Comparison of ENCODE assay signal across 9 mouse cellular contexts in the genomic region with DNA sequence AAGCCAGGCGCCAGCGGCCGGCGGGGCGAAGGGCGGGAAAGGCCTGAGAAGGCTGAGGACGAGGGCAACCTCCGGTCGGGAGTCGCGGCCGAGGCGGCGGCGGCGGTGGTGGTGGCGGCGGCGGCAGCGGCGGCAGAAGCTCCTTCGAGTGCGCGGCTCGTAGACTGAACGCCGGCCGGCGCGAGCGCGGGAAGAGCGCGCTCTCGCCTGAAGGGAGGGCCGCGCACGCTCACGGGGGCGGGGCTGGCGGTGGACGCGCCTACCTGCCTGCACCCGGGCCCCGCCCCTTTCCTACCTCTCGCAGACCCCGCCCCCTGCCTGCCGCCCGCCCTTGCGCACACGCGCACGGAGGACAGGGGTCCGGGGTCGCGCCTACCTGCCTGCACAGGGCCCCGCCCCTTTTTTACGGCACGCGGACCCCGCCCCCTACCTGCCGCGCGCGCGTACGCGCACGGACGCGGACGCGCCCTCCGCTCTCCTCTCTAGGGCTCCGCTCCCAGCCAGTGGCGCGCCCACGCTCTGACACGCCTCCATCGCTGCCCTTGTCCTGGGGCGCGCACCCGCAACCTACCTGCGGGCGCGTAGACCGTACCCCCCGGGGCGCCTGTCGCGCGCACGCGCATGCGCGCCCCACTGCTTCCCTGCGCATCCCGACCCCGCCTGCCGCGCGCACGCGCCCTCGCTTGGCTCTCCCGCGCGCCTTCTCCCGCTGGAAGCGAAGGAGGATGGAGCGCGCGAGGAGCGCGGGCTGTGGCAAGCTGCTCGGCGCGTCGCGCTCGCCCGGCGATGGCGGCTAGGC. TPM values are rescaled to one million over a fixed set of nuclear protein-coding genes. Genes with fewer than 3 reads are reported as not detected.
DNase-seq lines count a peak whose midpoint lies in the region; ATAC-seq lines count a peak whose summit lies in the region.
"Had no signal": no experiment of that assay in that cellular context is flagged by ENCODE, and none has a peak within 500 bp of the region (broad histone marks: within the 10 kb centered on the region; RNA-seq: fewer than 3 reads in every experiment).

No protein-coding gene starts in this region.

- under 1% methylated on average over 94 of the region's 124 CpGs for WGBS in embryonic facial prominence, embryonic 12.5 days
- 1% methylated on average over 89 of the region's 124 CpGs for WGBS in heart, embryonic 16.5 days
- WGBS in liver, embryonic 13.5 days (ENCODE audit: insufficient replicate concordance): under 1% methylated on average over 80 of the region's 124 CpGs
- WGBS in neural tube, embryonic 14.5 days: under 1% methylated on average over 104 of the region's 124 CpGs

- no peak for ATAC-seq in megakaryocyte, adult 5-6 weeks (ENCODE audit: poor library complexity, severe bottlenecking)
- ATAC-seq in embryonic facial prominence, embryonic 12.5 days (ENCODE audit: insufficient number of reproducible peaks, insufficient read depth, low FRiP score, low TSS enrichment): peak; percentile 88
- ATAC-seq in heart, embryonic 16.5 days (replicated peaks; ENCODE audit: extremely low read depth, insufficient read depth, low FRiP score): peak; percentile 72
- peak; percentile 66 for ATAC-seq in liver, embryonic 13.5 days (ENCODE audit: low read depth)
- peak; percentile 93 for ATAC-seq in neural tube, embryonic 14.5 days (ENCODE audit: low read depth)

- peak overlapping the region; percentile 97 for H3K4me2 ChIP-seq in embryonic facial prominence, embryonic 12.5 days (replicated peaks)
- peak overlapping the region; percentile 94 for H3K4me2 ChIP-seq in heart, embryonic 16.5 days (ENCODE audit: low read depth, low read length)
- peak overlapping the region; percentile 76 for H3K4me2 ChIP-seq in liver, embryonic 13.5 days
- H3K4me2 ChIP-seq in neural tube, embryonic 14.5 days (ENCODE audit: low read depth, low read length): peak overlapping the region; percentile 86

- peaks cover 25% of the 10 kb centered on the region for H3K27me3 ChIP-seq in megakaryocyte, embryonic 14.5 days (replicated peaks)
- peaks cover 28% of the 10 kb centered on the region for H3K27me3 ChIP-seq in embryonic facial prominence, embryonic 12.5 days
- H3K27me3 ChIP-seq in heart, embryonic 16.5 days (ENCODE audit: control insufficient read depth, insufficient read depth, low read length): peaks cover 27% of the 10 kb centered on the region
- peaks cover 30% of the 10 kb centered on the region for H3K27me3 ChIP-seq in liver, embryonic 13.5 days
- no peaks in the 10 kb centered on the region for H3K27me3 ChIP-seq in neural tube, embryonic 14.5 days (ENCODE audit: control insufficient read depth, insufficient read depth, low read length)
- H3K27me3 ChIP-seq: CH12.LX had no signal

- peak; percentile 92 to 96 for DNase-seq in kidney, postnatal 4 days
- peak; percentile 12 for DNase-seq in liver, embryonic 13.5 days
- DNase-seq in thymus, postnatal 14 days: peak; percentile 48

- peak overlapping the region; percentile 88 for H3K4me3 ChIP-seq in megakaryocyte, embryonic 14.5 days (replicated peaks)
- peak overlapping the region; percentile 73 for H3K4me3 ChIP-seq in embryonic facial prominence, embryonic 12.5 days
- H3K4me3 ChIP-seq in heart, embryonic 16.5 days (ENCODE audit: low read length): peak overlapping the region; percentile 61
- H3K4me3 ChIP-seq in liver, embryonic 13.5 days (replicated peaks): peak overlapping the region; percentile 60
- peak overlapping the region; percentile 85 for H3K4me3 ChIP-seq in neural tube, embryonic 14.5 days (ENCODE audit: low read depth, low read length)

- no peaks in the 10 kb centered on the region for H3K36me3 ChIP-seq in megakaryocyte, embryonic 14.5 days (replicated peaks; ENCODE audit: low read length)
- H3K36me3 ChIP-seq in embryonic facial prominence, embryonic 12.5 days: no peaks in the 10 kb centered on the region
- H3K36me3 ChIP-seq in heart, embryonic 16.5 days (ENCODE audit: control insufficient read depth, insufficient read depth): no peaks in the 10 kb centered on the region
- H3K36me3 ChIP-seq in liver, embryonic 13.5 days: no peaks in the 10 kb centered on the region
- H3K36me3 ChIP-seq in neural tube, embryonic 14.5 days (ENCODE audit: control insufficient read depth, insufficient read depth, low read length): no peaks in the 10 kb centered on the region

- H3K4me1 ChIP-seq in megakaryocyte, embryonic 14.5 days: peaks cover 14% of the 10 kb centered on the region
- H3K4me1 ChIP-seq in embryonic facial prominence, embryonic 12.5 days: peaks cover 9% of the 10 kb centered on the region; the same call in 1 of the 2 replicates
- H3K4me1 ChIP-seq in heart, embryonic 16.5 days (ENCODE audit: control insufficient read depth, insufficient read depth, low read length): 0 out of 2 replicates have a peak, but pooled peaks cover 9% of the 10 kb centered on the region
- H3K4me1 ChIP-seq in liver, embryonic 13.5 days (replicated peaks): peaks cover 16% of the 10 kb centered on the region
- H3K4me1 ChIP-seq in neural tube, embryonic 14.5 days (ENCODE audit: control insufficient read depth, insufficient read depth, low read length): peaks cover 15% of the 10 kb centered on the region

- peaks cover 22% of the 10 kb centered on the region for H3K9me3 ChIP-seq in megakaryocyte, embryonic 14.5 days
- H3K9me3 ChIP-seq in embryonic facial prominence, embryonic 12.5 days: no peaks in the 10 kb centered on the region
- no peaks in the 10 kb centered on the region for H3K9me3 ChIP-seq in heart, embryonic 16.5 days (replicated peaks; ENCODE audit: control insufficient read depth, low read length)
- H3K9me3 ChIP-seq in liver, embryonic 13.5 days (replicated peaks): no peaks in the 10 kb centered on the region
- no peaks in the 10 kb centered on the region for H3K9me3 ChIP-seq in neural tube, embryonic 14.5 days (ENCODE audit: control insufficient read depth, low read length)

- H3K9ac ChIP-seq in embryonic facial prominence, embryonic 12.5 days: peak overlapping the region; percentile 55
- no peak overlapping the region for H3K9ac ChIP-seq in heart, embryonic 16.5 days (ENCODE audit: low read length)
- no peak overlapping the region for H3K9ac ChIP-seq in liver, embryonic 13.5 days
- H3K9ac ChIP-seq in neural tube, embryonic 14.5 days (replicated peaks; ENCODE audit: low read depth, low read length): peak overlapping the region; percentile 94

- peak overlapping the region; percentile 50; the same call in 1 of the 2 replicates for H3K27ac ChIP-seq in embryonic facial prominence, embryonic 12.5 days
- H3K27ac ChIP-seq in heart, embryonic 16.5 days (ENCODE audit: low read length): no peak overlapping the region
- no peak overlapping the region for H3K27ac ChIP-seq in liver, embryonic 13.5 days
- H3K27ac ChIP-seq in neural tube, embryonic 14.5 days (ENCODE audit: low read depth, low read length): peak overlapping the region; percentile 97

RNA-seq across cellular contexts. Expression of gene Phyhipl, which starts 56.4 kb away (rescaled TPM):
- not detected in 2 replicates for polyA plus RNA-seq in megakaryocyte, embryonic 14.5 days (2012; ENCODE audit: insufficient read depth, low replicate concordance)
- not detected in 2 replicates for total RNA-seq in megakaryocyte, adult 5-6 weeks (2015)
- not detected in 2 replicates for total RNA-seq in megakaryocyte, adult 5-6 weeks (2017)
- polyA plus RNA-seq in embryonic facial prominence, embryonic 12.5 days (2016; fragmentation: Nextera tagmentation; extraction: Ambion mirVana): 6.1 and 7.2 TPM in 2 replicates
- 0.84 and 1.0 TPM in 2 replicates for polyA plus RNA-seq in heart, embryonic 16.5 days (2015; fragmentation: Nextera tagmentation; extraction: Ambion mirVana)
- 0.10 and 0.36 TPM in 2 replicates for polyA plus RNA-seq in liver, embryonic 13.5 days (2015; fragmentation: Nextera tagmentation; extraction: Ambion mirVana)
- polyA plus RNA-seq in neural tube, embryonic 14.5 days (2014; fragmentation: Nextera tagmentation; extraction: Ambion mirVana): 299 and 355 TPM in 2 replicates
- total RNA-seq: CH12.LX had no signal

Comparison
In these comparisons a context has a peak if more than half of its experiments do, and no peak if none do; other contexts are left out.
1. H3K27ac ChIP-seq: peak in embryonic facial prominence, embryonic 12.5 days (single experiment) and neural tube, embryonic 14.5 days (single experiment); none in heart, embryonic 16.5 days (single experiment) and liver, embryonic 13.5 days (single experiment).
2. H3K9ac ChIP-seq: peak in embryonic facial prominence, embryonic 12.5 days (single experiment) and neural tube, embryonic 14.5 days (single experiment); none in heart, embryonic 16.5 days (single experiment) and liver, embryonic 13.5 days (single experiment).
3. DNase-seq: peak in every context shown above with its lines; median percentile 94 in kidney, postnatal 4 days; 48 in thymus, postnatal 14 days; 12 in liver, embryonic 13.5 days.
4. RNA of gene Phyhipl, which starts 56.4 kb away (polyA plus RNA-seq): 299 to 355 TPM in neural tube, embryonic 14.5 days; 6.1 to 7.2 TPM in embryonic facial prominence, embryonic 12.5 days, 0.84 to 1.0 TPM in heart, embryonic 16.5 days, 0.10 to 0.36 TPM in liver, embryonic 13.5 days and not detected in megakaryocyte, embryonic 14.5 days; every median in the first group is over 10 times any median in the second.
5. Peak in every context shown above with its lines, with median percentiles within 50 percentile points of each other: H3K4me3 ChIP-seq and H3K4me2 ChIP-seq.